In the genomic region with DNA sequence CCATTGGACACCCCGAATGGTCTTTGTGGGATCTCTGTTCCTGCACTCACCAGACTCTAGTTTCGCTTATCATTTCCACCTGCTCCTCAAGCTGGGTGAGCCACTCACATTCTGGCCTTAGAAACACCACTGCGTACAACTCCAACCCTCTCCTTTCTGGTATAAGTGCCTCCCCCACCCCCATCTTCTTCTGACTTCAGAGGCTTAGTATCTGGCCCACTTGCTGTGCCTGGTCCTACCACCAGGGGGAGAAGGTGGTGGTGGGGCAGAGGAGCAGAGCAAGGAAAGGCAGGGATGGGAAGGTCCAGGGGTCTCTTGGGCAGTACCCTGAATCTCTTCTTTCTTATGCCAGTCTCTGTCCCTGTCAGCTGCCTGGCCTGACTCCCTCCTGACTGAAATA, we compare ENCODE assay signal across 9 mouse cellular contexts. TPM values are rescaled to one million over a fixed set of nuclear protein-coding genes. Genes with fewer than 3 reads are reported as not detected.
DNase-seq lines count a peak whose midpoint lies in the region; ATAC-seq and TF ChIP-seq lines count a peak whose summit lies in the region.
"Had no signal": no experiment of that assay in that cellular context is flagged by ENCODE, and none has a peak within 500 bp of the region (broad histone marks: within the 10 kb centered on the region; RNA-seq: fewer than 3 reads in every experiment).

No protein-coding gene starts in this region.

- TF ChIP-seq POLR2A in lung, adult 2 months (IDR thresholded peaks at IDR 0.05; ENCODE audit: borderline replicate concordance, extremely low read depth, low read depth, low read length): no peak

- TF ChIP-seq CTCF in G1E (IDR thresholded peaks at IDR 0.05; ENCODE audit: low read depth, low read length): peak; percentile 71
- peak; percentile 86 for TF ChIP-seq CTCF in lung, adult 2 months (IDR thresholded peaks at IDR 0.05; ENCODE audit: insufficient read depth, low read length)

- H3K9me3 ChIP-seq in G1E (replicated peaks): no peaks in the 10 kb centered on the region
- H3K9me3 ChIP-seq: heart, embryonic 13.5 days had no signal

- no peak overlapping the region for H3K4me3 ChIP-seq in G1E (ENCODE audit: low read depth, low read length)
- H3K4me3 ChIP-seq in lung, adult 2 months (replicated peaks; ENCODE audit: extremely low read depth, low read depth, low read length): no peak overlapping the region
- H3K4me3 ChIP-seq: heart, embryonic 13.5 days had no signal

- peak; percentile 22 to 70 for DNase-seq in kidney, adult 8-10 months
- DNase-seq in kidney, adult 11 months: no peak
- peak; percentile 28 for DNase-seq in G1E (ENCODE audit: low spot score)
- DNase-seq in adrenal gland, postnatal 4 days (ENCODE audit: low spot score in 2 of 2): peak; percentile 49 to 52
- peak; percentile 74 for DNase-seq in lung, adult 2 months
- DNase-seq in spleen, adult 18-20 months: peak; percentile 47 to 77
- no peak for DNase-seq in layer of hippocampus, adult 9-10 months (ENCODE audit: low spot score)

- no peaks in the 10 kb centered on the region for H3K36me3 ChIP-seq in G1E (replicated peaks)
- H3K36me3 ChIP-seq: heart, embryonic 13.5 days had no signal

- 65% methylated on average over 3 of the region's 3 CpGs for WGBS in lung, adult 2 months

- H3K4me1 ChIP-seq in G1E (ENCODE audit: insufficient read depth, low read depth, low read length): no peaks in the 10 kb centered on the region
- H3K4me1 ChIP-seq in lung, adult 2 months (ENCODE audit: control insufficient read depth, insufficient read depth, low read length): no peaks in the 10 kb centered on the region

- no peaks in the 10 kb centered on the region for H3K27me3 ChIP-seq in G1E (ENCODE audit: insufficient read depth, low read length)
- H3K27me3 ChIP-seq: heart, embryonic 13.5 days had no signal

- no peak; the same call in 1 of the 2 replicates for ATAC-seq in G1E (ENCODE audit: extremely low read depth, insufficient number of reproducible peaks, low FRiP score, poor library complexity, severe bottlenecking)
- peak; percentile 87 for ATAC-seq in granulocyte monocyte progenitor cell, adult 5-6 weeks (replicated peaks; ENCODE audit: poor library complexity, severe bottlenecking)

RNA-seq across cellular contexts. Expression of gene Lysmd4, which starts 5.3 kb away (rescaled TPM):
- total RNA-seq in G1E (2014; fragmentation: Nextera tagmentation) (1.2 and 2.1 TPM in 2 replicates), G1E (2017) (1.9 TPM in 2 replicates)
- polyA plus RNA-seq in G1E (2012): 1.2 and 1.5 TPM in 2 replicates
- total RNA-seq in adrenal gland, postnatal 4 days (2021): 10 to 100 TPM; 13.8 to 16.9 TPM
- 1.2 and 3.4 TPM in 2 replicates for total RNA-seq in granulocyte monocyte progenitor cell, adult 5-6 weeks (2014; fragmentation: Nextera tagmentation)
- total RNA-seq in granulocyte monocyte progenitor cell, adult 5-6 weeks (2017): 4.0 and 5.8 TPM in 2 replicates
- 8.1 and 11.1 TPM in 2 replicates for polyA plus RNA-seq in lung, adult 2 months (2012; rRNA removed)

Comparison
In these comparisons a context has a peak if more than half of its experiments do, and no peak if none do; other contexts are left out.
1. DNase-seq: peak in kidney, adult 8-10 months (2 of 2), G1E (single experiment), adrenal gland, postnatal 4 days (2 of 2), lung, adult 2 months (single experiment) and spleen, adult 18-20 months (2 of 2); none in kidney, adult 11 months (single experiment) and layer of hippocampus, adult 9-10 months (single experiment).